Mouse (Mus musculus) testis, postnatal 14 days (tissue): ENCODE measurements around the gene Zswim1.
"Not testable (repeated sequence)": the region's sequence is repeated elsewhere in the genome, so short reads cannot be mapped to it uniquely, and the experiment has no call there.

Experiments used
- DNase-seq: peaks from one replicate; pipeline ENCODE4 v3.0.0; 2021; ENCODE audit warnings: low spot score

Gene Zswim1

GRCm38 (mm10) chr2:164793236-164793635, 29.2 kb upstream of the Zswim1 start:
- DNase-seq, result peak; percentile 60

GRCm38 (mm10) chr2:164793772-164794171, 28.7 kb upstream of the Zswim1 start:
- DNase-seq, result no peak

- peak; percentile 79 for DNase-seq
Observed at GRCm38 (mm10) chr2:164794293-164794692, 28.2 kb upstream of the Zswim1 start.

GRCm38 (mm10) chr2:164795868-164796267, 26.6 kb upstream of the Zswim1 start:
- no peak for DNase-seq

GRCm38 (mm10) chr2:164798554-164798953, 23.9 kb upstream of the Zswim1 start:
- not testable (repeated sequence) for DNase-seq

GRCm38 (mm10) chr2:164800252-164801004, 22.1 kb upstream of the Zswim1 start:
- DNase-seq, result no peak

GRCm38 (mm10) chr2:164803201-164803920, 19.1 kb upstream of the Zswim1 start:
- DNase-seq, result no peak

- no peak for DNase-seq
Observed at GRCm38 (mm10) chr2:164803921-164804313, 18.6 kb upstream of the Zswim1 start.

- peak; percentile 98 for DNase-seq
Observed at GRCm38 (mm10) chr2:164804533-164805331, 17.8 kb upstream of the Zswim1 start, which contains the start of the genes Acot8 and Zswim3. TSS of gene Acot8 (minus strand) at chr2:164804882. TSS of gene Zswim3 (plus strand) at chr2:164805098.

- DNase-seq, result no peak
Observed at GRCm38 (mm10) chr2:164805332-164805718, 17.2 kb upstream of the Zswim1 start.

GRCm38 (mm10) chr2:164806614-164807013, 15.9 kb upstream of the Zswim1 start:
- no peak for DNase-seq

- DNase-seq, result no peak
Observed at GRCm38 (mm10) chr2:164813557-164813956, 8.9 kb upstream of the Zswim1 start.

- DNase-seq, result no peak
Observed at GRCm38 (mm10) chr2:164815348-164815747, 7.1 kb upstream of the Zswim1 start.

- DNase-seq, result no peak
Observed at GRCm38 (mm10) chr2:164815821-164816220, 6.7 kb upstream of the Zswim1 start.

GRCm38 (mm10) chr2:164817206-164817605, 5.3 kb upstream of the Zswim1 start:
- no peak for DNase-seq

GRCm38 (mm10) chr2:164817703-164818102, 4.8 kb upstream of the Zswim1 start:
- DNase-seq, result no peak

- DNase-seq, result no peak
Observed at GRCm38 (mm10) chr2:164821060-164821459, 1.4 kb upstream of the Zswim1 start.

GRCm38 (mm10) chr2:164823181-164823585, 697 bp downstream of the Zswim1 start:
- DNase-seq, result no peak

- DNase-seq, result no peak
Observed at GRCm38 (mm10) chr2:164823969-164824368, 1.5 kb downstream of the Zswim1 start.

- no peak for DNase-seq
Observed at GRCm38 (mm10) chr2:164825521-164825920, 3.0 kb downstream of the Zswim1 start.

- no peak for DNase-seq
Observed at GRCm38 (mm10) chr2:164827146-164827850, 4.8 kb downstream of the Zswim1 start.

- DNase-seq, result no peak
Observed at GRCm38 (mm10) chr2:164828437-164828836, 6.0 kb downstream of the Zswim1 start, which contains the start of gene Spata25. TSS of gene Spata25 (minus strand) at chr2:164828537.
